Mouse (Mus musculus): ENCODE measurements around the gene Dysf. TPM values are rescaled to one million over a fixed set of nuclear protein-coding genes. Genes with fewer than 3 reads are reported as not detected.

Gene Dysf
- polyA plus RNA-seq (2012; rRNA removed), result 5.5 and 7.8 TPM in 2 replicates

DNA sequence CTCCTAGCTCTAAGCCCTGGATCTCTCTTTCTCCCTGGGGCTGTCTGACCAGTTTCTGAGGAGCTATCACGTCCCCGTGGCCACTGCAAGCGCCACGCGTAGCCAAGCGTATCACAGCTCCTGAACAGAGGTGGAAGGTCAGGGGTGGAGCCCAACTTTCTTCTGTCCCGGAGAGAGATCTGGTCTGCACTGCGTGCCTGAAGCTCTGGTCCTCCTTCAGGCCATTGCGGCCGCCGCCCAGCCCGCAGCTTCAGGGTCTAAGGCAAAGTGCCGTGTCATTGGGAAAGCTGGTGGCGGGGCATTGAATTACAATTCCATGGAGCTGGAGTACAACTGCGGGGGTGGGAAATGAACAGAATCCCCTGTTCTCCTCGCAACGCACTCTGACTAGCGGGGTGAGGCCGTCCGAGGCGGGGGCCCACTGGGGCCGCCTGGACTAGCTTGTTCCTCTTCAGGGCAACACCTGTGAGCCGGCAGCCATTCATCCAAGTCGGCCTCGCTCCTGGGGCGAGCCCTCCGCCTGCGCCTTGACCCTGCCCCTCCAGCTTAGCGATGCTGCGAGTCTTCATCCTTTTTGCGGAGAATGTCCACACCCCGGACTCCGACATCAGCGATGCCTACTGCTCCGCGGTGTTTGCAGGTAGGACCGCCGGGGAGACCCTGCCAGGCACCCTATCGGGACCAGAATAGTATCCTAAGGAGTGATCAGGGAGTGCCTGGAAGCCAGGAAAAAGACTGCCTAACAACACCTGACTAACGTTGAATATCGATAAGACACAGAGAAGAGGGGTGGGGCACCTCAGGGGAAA is at the start of gene Dysf:
Gene Dysf (plus strand): TSS at position 228 of the 809 bp plus-strand sequence.
- WGBS, result 3% methylated on average over 41 of the region's 41 CpGs
- DNase-seq (ENCODE audit: low read depth in 1 of 2, low spot score in 2 of 2), result no peak
- Histone ChIP-seq H3K36me3 (ENCODE audit: control insufficient read depth, insufficient read depth, low read length) (no peaks in the 10 kb centered on the region), H3K4me1 (ENCODE audit: control insufficient read depth, insufficient read depth, insufficient read length) (peaks cover 9% of the 10 kb centered on the region; the same call in 1 of the 2 replicates), H3K27me3 (ENCODE audit: control insufficient read depth, insufficient read depth, low read length) (peaks cover 10% of the 10 kb centered on the region), H3K4me3 (ENCODE audit: extremely low read depth, insufficient read depth, insufficient read length) (no peak within 1 kb of the TSS), H3K27ac (ENCODE audit: insufficient read depth, low read length) (no peak within 1 kb of the TSS)
- TF ChIP-seq POLR2A (IDR thresholded peaks at IDR 0.05; ENCODE audit: low read depth, low read length) (no peak), CTCF (IDR thresholded peaks at IDR 0.05; ENCODE audit: extremely low read depth, insufficient read depth, insufficient read length, insufficient replicate concordance) (no peak)

DNA sequence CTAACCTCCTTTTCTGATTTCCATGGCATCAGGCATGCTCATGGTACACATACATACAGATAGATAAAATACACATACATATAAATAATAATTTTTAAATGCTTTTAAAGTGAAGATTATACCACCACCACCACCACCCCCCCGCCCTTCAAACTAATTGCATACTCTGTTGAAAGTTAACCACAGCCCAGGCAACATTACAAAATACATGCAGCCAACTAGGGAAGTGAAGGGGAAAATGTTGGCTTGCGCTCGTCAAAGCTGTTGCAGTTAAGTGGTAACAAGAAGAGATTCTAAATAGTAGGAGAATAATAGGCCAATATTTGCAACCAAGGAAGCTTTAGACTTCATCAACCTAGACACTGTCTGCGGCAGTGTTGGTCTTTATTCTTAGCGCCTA is 20.7 kb upstream of the Dysf start:
- H3K27me3 ChIP-seq (ENCODE audit: control insufficient read depth, insufficient read depth, low read length), result no peaks in the 10 kb centered on the region
- TF ChIP-seq CTCF (IDR thresholded peaks at IDR 0.05; ENCODE audit: extremely low read depth, insufficient read depth, insufficient read length, insufficient replicate concordance) (no peak), POLR2A (IDR thresholded peaks at IDR 0.05; ENCODE audit: low read depth, low read length) (no peak)
- 90% methylated on average over 5 of the region's 5 CpGs for WGBS
- DNase-seq (ENCODE audit: low read depth in 1 of 2, low spot score in 2 of 2), result no peak
- peaks cover 17% of the 10 kb centered on the region for H3K36me3 ChIP-seq (ENCODE audit: control insufficient read depth, insufficient read depth, low read length)
- no peaks in the 10 kb centered on the region for H3K4me1 ChIP-seq (ENCODE audit: control insufficient read depth, insufficient read depth, insufficient read length)
- H3K4me3 ChIP-seq (ENCODE audit: extremely low read depth, insufficient read depth, insufficient read length), result no peak overlapping the region; the same call in 1 of the 2 replicates
- H3K27ac ChIP-seq (ENCODE audit: insufficient read depth, low read length), result no peak overlapping the region

DNA sequence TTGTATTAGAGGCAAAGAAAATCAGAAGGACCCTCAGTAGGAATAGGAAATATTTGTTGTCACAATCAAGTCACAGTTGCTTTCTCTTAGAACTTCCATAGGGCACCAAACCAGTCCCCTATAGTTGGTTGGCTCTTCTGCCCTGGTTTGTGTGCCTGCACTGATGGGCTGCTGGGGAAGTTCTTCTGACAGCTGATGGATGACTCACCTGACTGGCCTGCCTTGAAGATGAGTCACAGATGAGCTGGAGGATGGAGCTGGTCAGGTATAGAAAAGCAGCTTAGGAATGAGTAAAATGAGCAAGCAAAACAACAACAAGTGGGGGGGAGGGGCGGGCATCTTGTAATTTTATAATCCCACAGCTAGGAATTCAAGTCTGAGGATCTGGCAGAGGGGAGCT is 5.7 kb upstream of the Dysf start:
- DNase-seq (ENCODE audit: low read depth in 1 of 2, low spot score in 2 of 2), result no peak
- H3K36me3 ChIP-seq (ENCODE audit: control insufficient read depth, insufficient read depth, low read length), result no peaks in the 10 kb centered on the region
- H3K27ac ChIP-seq (ENCODE audit: insufficient read depth, low read length), result no peak overlapping the region
- TF ChIP-seq POLR2A (IDR thresholded peaks at IDR 0.05; ENCODE audit: low read depth, low read length) (no peak), CTCF (IDR thresholded peaks at IDR 0.05; ENCODE audit: extremely low read depth, insufficient read depth, insufficient read length, insufficient replicate concordance) (no peak)
- no peaks in the 10 kb centered on the region for H3K4me1 ChIP-seq (ENCODE audit: control insufficient read depth, insufficient read depth, insufficient read length)
- H3K27me3 ChIP-seq (ENCODE audit: control insufficient read depth, insufficient read depth, low read length), result no peaks in the 10 kb centered on the region
- 88% methylated on average over 1 of the region's 1 CpGs for WGBS
- no peak overlapping the region for H3K4me3 ChIP-seq (ENCODE audit: extremely low read depth, insufficient read depth, insufficient read length)

DNA sequence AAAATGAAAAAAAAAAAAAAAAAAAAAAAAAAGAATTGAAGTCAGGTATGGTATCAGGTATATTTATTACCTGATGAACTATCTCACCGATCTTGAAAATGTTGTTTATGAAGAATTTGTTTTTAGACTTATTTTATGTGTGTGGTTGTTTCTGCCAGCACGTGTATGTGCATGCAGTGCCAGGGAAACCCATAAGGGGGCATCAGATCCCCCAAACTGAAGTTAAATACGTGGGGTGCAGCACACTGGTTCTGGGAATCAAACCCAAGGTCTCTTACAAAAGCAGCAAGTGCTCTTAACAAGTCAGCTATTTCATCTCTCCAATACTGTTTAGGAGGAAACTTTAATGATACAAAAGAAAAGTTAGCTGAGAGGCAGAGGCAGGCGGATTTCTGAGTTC is 4.1 kb upstream of the Dysf start:
- peaks cover 10% of the 10 kb centered on the region for H3K27me3 ChIP-seq (ENCODE audit: control insufficient read depth, insufficient read depth, low read length)
- H3K4me1 ChIP-seq (ENCODE audit: control insufficient read depth, insufficient read depth, insufficient read length), result peaks cover 9% of the 10 kb centered on the region; the same call in 1 of the 2 replicates
- H3K4me3 ChIP-seq (ENCODE audit: extremely low read depth, insufficient read depth, insufficient read length), result no peak overlapping the region
- TF ChIP-seq POLR2A (IDR thresholded peaks at IDR 0.05; ENCODE audit: low read depth, low read length) (no peak), CTCF (IDR thresholded peaks at IDR 0.05; ENCODE audit: extremely low read depth, insufficient read depth, insufficient read length, insufficient replicate concordance) (no peak)
- WGBS, result 84% methylated on average over 4 of the region's 4 CpGs
- no peak for DNase-seq (ENCODE audit: low read depth in 1 of 2, low spot score in 2 of 2)
- H3K36me3 ChIP-seq (ENCODE audit: control insufficient read depth, insufficient read depth, low read length), result no peaks in the 10 kb centered on the region
- no peak overlapping the region for H3K27ac ChIP-seq (ENCODE audit: insufficient read depth, low read length)

DNA sequence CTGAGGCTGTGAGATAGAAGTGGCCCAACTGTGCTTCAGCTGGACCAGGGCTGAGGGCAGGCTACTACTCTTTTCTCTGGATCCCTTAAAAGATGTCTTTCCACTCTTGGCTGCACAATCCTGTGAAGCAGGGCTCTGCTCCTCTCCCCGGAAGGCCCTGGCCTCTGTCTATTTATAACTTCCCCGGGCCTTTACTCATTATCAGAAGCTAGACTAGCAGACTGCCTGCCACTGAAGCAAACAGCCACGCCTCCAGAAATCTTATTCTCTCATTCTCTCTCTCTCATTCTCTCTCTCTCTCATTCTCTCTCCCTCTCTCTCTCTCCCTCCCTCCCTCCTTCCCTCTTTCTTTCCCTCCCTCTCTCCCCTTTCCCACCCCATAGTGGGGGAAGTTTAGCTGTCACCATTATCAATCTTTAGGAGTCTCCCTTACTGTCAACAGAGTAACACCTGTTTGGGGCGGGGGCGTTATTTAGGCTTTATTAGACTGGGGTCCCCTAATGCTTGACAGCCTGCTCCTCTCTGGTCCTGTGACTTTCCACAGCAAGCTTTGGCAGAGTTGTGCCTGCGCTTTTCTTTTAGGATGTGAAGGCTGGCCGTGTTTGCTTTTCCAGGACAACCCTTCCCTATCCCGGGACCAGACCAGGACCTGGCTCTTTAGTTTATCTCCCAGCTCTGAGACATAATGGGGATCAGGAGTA is 932 bp downstream of the Dysf start:
- 46% methylated on average over 8 of the region's 8 CpGs for WGBS
- TF ChIP-seq POLR2A (IDR thresholded peaks at IDR 0.05; ENCODE audit: low read depth, low read length) (no peak), CTCF (IDR thresholded peaks at IDR 0.05; ENCODE audit: extremely low read depth, insufficient read depth, insufficient read length, insufficient replicate concordance) (no peak)
- no peak for DNase-seq (ENCODE audit: low read depth in 1 of 2, low spot score in 2 of 2)
- H3K27ac ChIP-seq (ENCODE audit: insufficient read depth, low read length), result no peak overlapping the region
- no peaks in the 10 kb centered on the region for H3K36me3 ChIP-seq (ENCODE audit: control insufficient read depth, insufficient read depth, low read length)
- no peak overlapping the region for H3K4me3 ChIP-seq (ENCODE audit: extremely low read depth, insufficient read depth, insufficient read length)
- peaks cover 10% of the 10 kb centered on the region for H3K27me3 ChIP-seq (ENCODE audit: control insufficient read depth, insufficient read depth, low read length)
- peaks cover 9% of the 10 kb centered on the region; the same call in 1 of the 2 replicates for H3K4me1 ChIP-seq (ENCODE audit: control insufficient read depth, insufficient read depth, insufficient read length)

DNA sequence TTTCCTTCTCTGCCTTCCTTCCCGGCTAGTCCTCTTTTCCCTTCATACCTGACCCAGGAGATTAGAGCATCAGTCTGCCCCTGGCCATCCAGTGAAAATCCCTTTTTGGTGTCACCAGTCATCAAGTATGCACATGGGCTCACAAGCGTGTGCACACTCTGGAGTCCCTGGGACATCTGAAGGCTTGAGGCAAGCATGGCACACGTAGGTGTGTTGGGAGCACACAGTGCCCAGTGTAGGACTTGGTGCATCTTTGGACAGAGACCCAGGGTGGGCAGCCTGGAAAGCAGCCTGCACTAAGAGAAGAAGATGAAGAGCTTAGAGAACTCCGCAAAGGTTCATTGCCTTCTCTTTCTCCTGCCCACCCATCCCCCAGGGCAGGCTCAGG is 1.5 kb downstream of the Dysf start:
- Histone ChIP-seq H3K4me3 (ENCODE audit: extremely low read depth, insufficient read depth, insufficient read length) (no peak overlapping the region), H3K4me1 (ENCODE audit: control insufficient read depth, insufficient read depth, insufficient read length) (peaks cover 9% of the 10 kb centered on the region; the same call in 1 of the 2 replicates), H3K36me3 (ENCODE audit: control insufficient read depth, insufficient read depth, low read length) (no peaks in the 10 kb centered on the region), H3K27ac (ENCODE audit: insufficient read depth, low read length) (no peak overlapping the region), H3K27me3 (ENCODE audit: control insufficient read depth, insufficient read depth, low read length) (peaks cover 10% of the 10 kb centered on the region)
- TF ChIP-seq POLR2A (IDR thresholded peaks at IDR 0.05; ENCODE audit: low read depth, low read length), result no peak
- no peak for DNase-seq (ENCODE audit: low read depth in 1 of 2, low spot score in 2 of 2)
- WGBS, result 85% methylated on average over 4 of the region's 4 CpGs
